Mouse (Mus musculus) E14TG2a.4 (cell line): Measurements from ENCODE around the gene Olfr603.

Experiments
- CTCF ChIP-seq: conservative IDR thresholded peaks from 2 replicates; pipeline ENCODE4 v1.5.1; 2014; ENCODE audit warnings: low read length
- NANOG ChIP-seq: IDR thresholded peaks from 2 replicates; pipeline ENCODE4 v1.6.1; 2014; ENCODE audit warnings: borderline replicate concordance, low read length, mixed read lengths
- POU5F1 ChIP-seq: IDR thresholded peaks from 2 replicates; pipeline ENCODE4 v1.6.1; 2014; ENCODE audit warnings: low read length, borderline replicate concordance

DNA sequence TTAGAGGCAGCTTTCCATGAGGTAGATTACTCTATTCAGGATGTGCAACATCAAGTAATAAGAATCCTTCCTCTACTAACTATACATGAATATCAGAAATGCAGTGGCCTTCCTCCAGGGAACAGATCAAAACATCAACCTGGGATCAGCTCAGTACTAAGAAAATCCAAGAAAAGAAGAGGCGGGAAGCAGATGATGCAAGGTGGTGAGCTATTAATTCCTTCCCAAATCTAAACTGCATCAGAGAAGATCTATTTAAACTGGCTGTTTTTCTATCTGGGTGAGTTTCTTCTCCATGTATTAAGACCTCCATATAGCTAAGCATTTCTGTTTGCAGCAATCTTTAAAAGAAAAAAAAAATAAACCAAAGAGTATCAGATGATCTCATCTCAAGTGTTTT is 50.4 kb downstream of the Olfr603 start, which contains the start of gene Olfr599:
- TF ChIP-seq CTCF = no peak
- no peak for TF ChIP-seq POU5F1
- no peak for TF ChIP-seq NANOG
